Comparison of ENCODE assay signal across 23 mouse cellular contexts in the genomic region with DNA sequence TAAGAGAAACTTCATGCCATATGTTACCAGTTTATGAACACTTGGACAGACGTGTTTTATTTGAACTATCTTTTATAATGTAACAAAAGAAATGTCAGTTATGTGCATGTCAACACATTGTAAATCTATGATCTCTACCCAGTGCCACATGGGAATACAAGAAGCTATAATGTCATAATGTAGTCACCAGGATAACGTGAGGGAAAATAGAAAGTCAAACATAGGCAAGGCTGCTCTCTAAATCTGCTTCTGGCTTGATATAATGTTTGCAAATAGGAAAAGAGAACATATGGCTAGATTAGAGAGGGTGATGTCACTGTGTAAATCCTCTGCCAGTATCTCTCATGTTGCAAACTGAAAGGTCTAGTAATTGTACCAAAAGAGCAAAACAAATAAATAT.
A peak's percentile ranks its signal among the peaks of the same experiment; 100 is the strongest.
DNase-seq lines count a peak whose midpoint lies in the region; ATAC-seq and TF ChIP-seq lines count a peak whose summit lies in the region.
"Had no signal": no experiment of that assay in that cellular context is flagged by ENCODE, and none has a peak within 500 bp of the region (broad histone marks: within the 10 kb centered on the region; RNA-seq: fewer than 3 reads in every experiment).

No protein-coding gene starts in this region.

- TF ChIP-seq POLR2A in limb, embryonic 14.5 days (IDR thresholded peaks at IDR 0.05; ENCODE audit: borderline replicate concordance, extremely low read depth, insufficient read depth, insufficient read length): no peak

- ATAC-seq in frontal cortex, adult (ENCODE audit: low TSS enrichment): peak; percentile 34; the same call in 1 of the 2 replicates
- ATAC-seq in limb, embryonic 14.5 days (ENCODE audit: low FRiP score, low read depth): peak; percentile 50; the same call in 1 of the 2 replicates
- ATAC-seq: hindbrain, postnatal 0 days; intestine, embryonic 16.5 days had no signal

- H3K27me3 ChIP-seq in limb, embryonic 14.5 days (ENCODE audit: control insufficient read depth, insufficient read depth, low read length): no peaks in the 10 kb centered on the region
- H3K27me3 ChIP-seq: CH12.LX; heart, embryonic 13.5 days; limb, embryonic 12.5 days; midbrain, embryonic 12.5 days had no signal

- H3K27ac ChIP-seq in limb, embryonic 14.5 days (replicated peaks; ENCODE audit: low read depth, low read length): no peak overlapping the region
- H3K27ac ChIP-seq: heart, adult 2 months; heart, embryonic 13.5 days; hindbrain, postnatal 0 days; limb, embryonic 12.5 days; liver, embryonic 14.5 days; midbrain, embryonic 12.5 days; stomach, postnatal 0 days had no signal

- H3K9me3 ChIP-seq in limb, embryonic 14.5 days (ENCODE audit: control insufficient read depth, low read length): no peaks in the 10 kb centered on the region
- H3K9me3 ChIP-seq: G1E; heart, embryonic 13.5 days; limb, embryonic 12.5 days; midbrain, embryonic 12.5 days had no signal

- H3K4me3 ChIP-seq in limb, embryonic 14.5 days (replicated peaks; ENCODE audit: low read length): no peak overlapping the region
- H3K4me3 ChIP-seq: heart, adult 2 months; heart, embryonic 13.5 days; limb, embryonic 12.5 days; midbrain, embryonic 12.5 days had no signal

- H3K4me2 ChIP-seq in limb, embryonic 14.5 days (replicated peaks; ENCODE audit: low read depth, low read length, severe bottlenecking): no peak overlapping the region
- H3K4me2 ChIP-seq: heart, embryonic 13.5 days; limb, embryonic 12.5 days; midbrain, embryonic 12.5 days had no signal

- H3K36me3 ChIP-seq in limb, embryonic 14.5 days (ENCODE audit: control insufficient read depth, insufficient read depth, low read length): no peaks in the 10 kb centered on the region
- H3K36me3 ChIP-seq: G1E; heart, embryonic 13.5 days; limb, embryonic 12.5 days; midbrain, embryonic 12.5 days had no signal

- peak; percentile 62 for DNase-seq in cerebellum, adult 9-10 months
- DNase-seq in cerebellum, adult 11-12 months: no peak
- no peak for DNase-seq in frontal cortex, postnatal 25 days (ENCODE audit: low spot score in 2 of 2)
- peak; percentile 72 for DNase-seq in NIH3T3 (ENCODE audit: low read depth)
- peak; percentile 52 for DNase-seq in limb, embryonic 14.5 days (ENCODE audit: low spot score)
- no peak for DNase-seq in adrenal gland, postnatal 25 days
- DNase-seq: adrenal gland, adult 2 months; cerebellum, postnatal 36 days; gastrocnemius, postnatal 36 days; heart, adult 2 months; heart, postnatal 14 days; kidney, postnatal 36 days; layer of hippocampus, postnatal 36 days had no signal

- 25% methylated on average over 2 of the region's 2 CpGs for WGBS in limb, embryonic 14.5 days

- H3K4me1 ChIP-seq in limb, embryonic 14.5 days (ENCODE audit: control insufficient read depth, insufficient read depth, low read length): peaks cover 4% of the 10 kb centered on the region; the same call in 1 of the 2 replicates
- H3K4me1 ChIP-seq: heart, embryonic 13.5 days; midbrain, embryonic 12.5 days had no signal

- H3K9ac ChIP-seq in limb, embryonic 14.5 days (ENCODE audit: low read depth, low read length, severe bottlenecking): no peak overlapping the region
- H3K9ac ChIP-seq: heart, embryonic 13.5 days; limb, embryonic 12.5 days; liver, embryonic 14.5 days; midbrain, embryonic 12.5 days had no signal

Comparison
In these comparisons a context has a peak if more than half of its experiments do, and no peak if none do; other contexts are left out.
1. DNase-seq: peak in cerebellum, adult 9-10 months (single experiment), NIH3T3 (single experiment) and limb, embryonic 14.5 days (single experiment); none in cerebellum, adult 11-12 months (single experiment), frontal cortex, postnatal 25 days (0 of 2) and adrenal gland, postnatal 25 days (single experiment).